Mouse (Mus musculus): ENCODE measurements around the gene Pcgf2.
"Not testable (repeated sequence)": the region's sequence is repeated elsewhere in the genome, so short reads cannot be mapped to it uniquely, and the experiment has no call there.

The Pcgf2 gene

GRCm38 (mm10) chr11:97742157-97742556 is 41.9 kb upstream of the Pcgf2 start:
- H3K4me1 ChIP-seq (replicated peaks; ENCODE audit: low read depth, low read length), result peaks cover 74% of the 10 kb centered on the region
- no peaks in the 10 kb centered on the region for H3K27me3 ChIP-seq (ENCODE audit: insufficient read depth, low read length)
- TF ChIP-seq NANOG (IDR thresholded peaks at IDR 0.05; ENCODE audit: borderline replicate concordance, low read length) (no peak), CTCF (conservative IDR thresholded peaks at IDR 0.05; ENCODE audit: low read length) (no peak), POU5F1 (IDR thresholded peaks at IDR 0.05; ENCODE audit: borderline replicate concordance, low read length) (no peak)
- peaks cover 22% of the 10 kb centered on the region for H3K36me3 ChIP-seq (ENCODE audit: insufficient read depth, low read length)
- no peaks in the 10 kb centered on the region for H3K9me3 ChIP-seq (ENCODE audit: low read length)
- H3K4me3 ChIP-seq (replicated peaks; ENCODE audit: low read length), result peak overlapping the region; percentile 92; the same call in 1 of the 2 replicates

DNA sequence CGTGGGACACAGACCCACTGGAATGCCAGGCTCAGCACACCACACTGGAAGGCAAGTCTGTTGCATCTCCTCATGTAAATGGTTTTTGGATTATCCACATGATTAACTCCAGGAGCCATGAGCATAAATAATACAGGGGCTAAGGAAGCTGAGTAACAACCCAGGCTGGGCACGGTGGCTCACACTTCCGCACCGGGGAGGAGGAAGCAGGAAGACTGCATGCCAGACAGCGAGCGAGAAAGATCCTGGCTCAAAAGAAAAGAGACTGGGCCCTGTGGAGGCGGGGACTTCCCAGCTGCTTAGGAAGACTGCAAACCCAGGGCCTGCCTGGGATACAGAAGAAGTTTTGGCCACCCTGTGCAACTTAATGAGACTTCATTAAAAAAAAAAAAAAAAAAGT is 39.9 kb upstream of the Pcgf2 start:
- H3K4me1 ChIP-seq (replicated peaks; ENCODE audit: low read depth, low read length), result peaks cover 67% of the 10 kb centered on the region
- peaks cover 13% of the 10 kb centered on the region for H3K36me3 ChIP-seq (ENCODE audit: insufficient read depth, low read length)
- TF ChIP-seq NANOG (IDR thresholded peaks at IDR 0.05; ENCODE audit: borderline replicate concordance, low read length) (no peak), CTCF (conservative IDR thresholded peaks at IDR 0.05; ENCODE audit: low read length) (no peak), POU5F1 (IDR thresholded peaks at IDR 0.05; ENCODE audit: borderline replicate concordance, low read length) (no peak)
- H3K27me3 ChIP-seq (ENCODE audit: insufficient read depth, low read length), result no peaks in the 10 kb centered on the region
- 0 out of 2 replicates have a peak overlapping the region, but pooled peaks have one; percentile 4 for H3K4me3 ChIP-seq (replicated peaks; ENCODE audit: low read length)
- H3K9me3 ChIP-seq (ENCODE audit: low read length), result no peaks in the 10 kb centered on the region

DNA sequence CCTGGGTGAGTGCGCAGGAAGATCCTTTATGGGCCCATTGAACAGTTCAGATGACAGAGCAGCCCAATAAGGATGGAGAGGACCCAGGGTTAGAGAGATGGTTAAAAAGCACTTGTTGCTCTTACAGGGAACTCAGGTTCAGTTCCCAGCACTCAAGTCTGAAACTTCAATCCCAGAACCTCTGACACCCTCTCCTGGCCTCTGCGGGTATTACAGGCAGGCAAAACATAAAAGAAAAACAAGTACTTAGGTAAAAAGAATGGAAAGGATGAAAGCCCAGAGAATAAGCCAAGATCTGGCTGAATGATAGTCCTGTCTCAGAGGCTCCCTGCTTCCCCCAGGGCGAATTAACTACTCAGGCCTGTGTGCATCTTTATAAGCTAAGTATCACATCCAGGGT is 38.9 kb upstream of the Pcgf2 start:
- no peaks in the 10 kb centered on the region for H3K27me3 ChIP-seq (ENCODE audit: insufficient read depth, low read length)
- H3K4me1 ChIP-seq (replicated peaks; ENCODE audit: low read depth, low read length), result peaks cover 69% of the 10 kb centered on the region
- peaks cover 13% of the 10 kb centered on the region for H3K36me3 ChIP-seq (ENCODE audit: insufficient read depth, low read length)
- TF ChIP-seq CTCF (conservative IDR thresholded peaks at IDR 0.05; ENCODE audit: low read length) (peak; percentile 88), POU5F1 (IDR thresholded peaks at IDR 0.05; ENCODE audit: borderline replicate concordance, low read length) (no peak)
- H3K4me3 ChIP-seq (replicated peaks; ENCODE audit: low read length), result no peak overlapping the region
- H3K9me3 ChIP-seq (ENCODE audit: low read length), result no peaks in the 10 kb centered on the region

DNA sequence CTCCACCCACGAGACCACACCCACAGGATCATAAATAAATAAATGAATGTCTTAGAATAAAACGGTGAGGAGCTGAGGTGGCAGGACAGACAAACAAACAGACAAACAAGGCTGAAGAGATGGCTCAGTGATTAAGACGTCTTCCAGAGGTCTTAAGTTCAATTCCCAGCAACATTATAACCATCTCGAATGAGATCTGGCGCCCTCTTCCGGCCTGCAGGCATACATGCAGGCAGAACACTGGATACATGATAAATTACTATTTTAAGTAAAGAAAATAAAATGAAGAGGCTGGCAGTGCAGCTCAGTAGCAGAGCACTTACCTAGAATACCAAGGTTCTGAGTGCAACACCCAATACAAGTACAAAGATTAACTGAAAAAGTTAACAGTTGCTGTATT is 38.4 kb upstream of the Pcgf2 start:
- TF ChIP-seq POU5F1 (IDR thresholded peaks at IDR 0.05; ENCODE audit: borderline replicate concordance, low read length), result no peak
- TF ChIP-seq CTCF (conservative IDR thresholded peaks at IDR 0.05; ENCODE audit: low read length), result peak; percentile 87
- TF ChIP-seq NANOG (IDR thresholded peaks at IDR 0.05; ENCODE audit: borderline replicate concordance, low read length), result no peak
- Histone ChIP-seq H3K36me3 (ENCODE audit: insufficient read depth, low read length) (peaks cover 13% of the 10 kb centered on the region), H3K27me3 (ENCODE audit: insufficient read depth, low read length) (no peaks in the 10 kb centered on the region), H3K4me1 (replicated peaks; ENCODE audit: low read depth, low read length) (peaks cover 71% of the 10 kb centered on the region), H3K4me3 (replicated peaks; ENCODE audit: low read length) (no peak overlapping the region), H3K9me3 (ENCODE audit: low read length) (no peaks in the 10 kb centered on the region)

DNA sequence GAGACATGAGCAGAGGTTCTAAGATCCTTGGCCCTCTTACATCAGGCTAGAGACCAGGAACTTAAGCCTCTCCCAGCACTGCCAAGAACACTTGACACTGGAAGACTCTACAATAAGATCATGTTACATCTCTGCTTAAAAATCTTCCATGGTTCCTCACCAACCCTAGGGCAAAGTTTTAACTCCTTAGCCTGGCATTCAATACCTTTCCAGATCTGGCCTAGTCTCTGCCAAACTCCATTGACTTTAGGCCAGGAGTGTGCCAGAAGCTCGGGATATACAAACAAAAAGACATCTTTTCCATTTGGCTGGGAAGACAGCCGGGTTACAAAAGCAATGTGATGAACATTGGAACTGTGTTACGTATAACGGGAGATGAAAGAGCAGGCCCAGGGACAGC is 37.3 kb upstream of the Pcgf2 start:
- TF ChIP-seq POU5F1 (IDR thresholded peaks at IDR 0.05; ENCODE audit: borderline replicate concordance, low read length) (no peak), NANOG (IDR thresholded peaks at IDR 0.05; ENCODE audit: borderline replicate concordance, low read length) (no peak), CTCF (conservative IDR thresholded peaks at IDR 0.05; ENCODE audit: low read length) (no peak)
- peaks cover 70% of the 10 kb centered on the region for H3K4me1 ChIP-seq (replicated peaks; ENCODE audit: low read depth, low read length)
- no peaks in the 10 kb centered on the region for H3K9me3 ChIP-seq (ENCODE audit: low read length)
- H3K4me3 ChIP-seq (replicated peaks; ENCODE audit: low read length), result no peak overlapping the region
- no peaks in the 10 kb centered on the region for H3K27me3 ChIP-seq (ENCODE audit: insufficient read depth, low read length)
- peaks cover 12% of the 10 kb centered on the region for H3K36me3 ChIP-seq (ENCODE audit: insufficient read depth, low read length)

- Histone ChIP-seq H3K4me1 (replicated peaks; ENCODE audit: low read depth, low read length) (peaks cover 65% of the 10 kb centered on the region), H3K9me3 (ENCODE audit: low read length) (no peaks in the 10 kb centered on the region), H3K27me3 (ENCODE audit: insufficient read depth, low read length) (no peaks in the 10 kb centered on the region), H3K36me3 (ENCODE audit: insufficient read depth, low read length) (peaks cover 18% of the 10 kb centered on the region), H3K4me3 (replicated peaks; ENCODE audit: low read length) (no peak overlapping the region)
- TF ChIP-seq NANOG (IDR thresholded peaks at IDR 0.05; ENCODE audit: borderline replicate concordance, low read length), result no peak
- no peak for TF ChIP-seq CTCF (conservative IDR thresholded peaks at IDR 0.05; ENCODE audit: low read length)
- TF ChIP-seq POU5F1 (IDR thresholded peaks at IDR 0.05; ENCODE audit: borderline replicate concordance, low read length), result no peak
Measured at GRCm38 (mm10) chr11:97736645-97737044, 36.3 kb upstream of the Pcgf2 start.

DNA sequence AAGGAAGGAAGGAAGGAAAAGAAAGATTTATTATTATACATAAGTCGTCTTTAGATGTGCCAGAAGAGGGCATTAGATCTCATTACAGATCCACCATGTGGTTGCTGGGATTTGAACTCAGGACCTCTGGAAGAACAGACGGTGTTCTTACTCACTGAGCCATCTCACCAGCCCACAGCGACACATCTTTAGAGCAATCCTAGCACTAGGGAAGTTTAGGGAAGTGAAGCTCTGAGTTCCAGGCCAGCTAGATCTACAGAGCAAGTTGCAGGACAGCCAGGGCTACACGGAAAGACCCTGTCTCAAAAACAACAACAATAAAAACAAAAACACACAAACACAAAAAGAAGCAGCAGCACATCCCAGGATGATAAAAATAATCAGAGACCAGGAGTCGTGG is 34.5 kb upstream of the Pcgf2 start:
- H3K9me3 ChIP-seq (ENCODE audit: low read length); H3K4me3 ChIP-seq (replicated peaks; ENCODE audit: low read length); H3K27me3 ChIP-seq (ENCODE audit: insufficient read depth, low read length): not testable (repeated sequence)
- H3K4me1 ChIP-seq (replicated peaks; ENCODE audit: low read depth, low read length), result peaks cover 47% of the 10 kb centered on the region
- peaks cover 34% of the 10 kb centered on the region for H3K36me3 ChIP-seq (ENCODE audit: insufficient read depth, low read length)

GRCm38 (mm10) chr11:97733689-97734088 is 33.4 kb upstream of the Pcgf2 start:
- TF ChIP-seq POU5F1 (IDR thresholded peaks at IDR 0.05; ENCODE audit: borderline replicate concordance, low read length) (no peak), NANOG (IDR thresholded peaks at IDR 0.05; ENCODE audit: borderline replicate concordance, low read length) (no peak), CTCF (conservative IDR thresholded peaks at IDR 0.05; ENCODE audit: low read length) (no peak)
- no peak overlapping the region for H3K4me3 ChIP-seq (replicated peaks; ENCODE audit: low read length)
- no peaks in the 10 kb centered on the region for H3K27me3 ChIP-seq (ENCODE audit: insufficient read depth, low read length)
- H3K4me1 ChIP-seq (replicated peaks; ENCODE audit: low read depth, low read length), result peaks cover 45% of the 10 kb centered on the region
- peaks cover 45% of the 10 kb centered on the region for H3K36me3 ChIP-seq (ENCODE audit: insufficient read depth, low read length)
- peaks cover 4% of the 10 kb centered on the region; the same call in 1 of the 2 replicates for H3K9me3 ChIP-seq (ENCODE audit: low read length)

DNA sequence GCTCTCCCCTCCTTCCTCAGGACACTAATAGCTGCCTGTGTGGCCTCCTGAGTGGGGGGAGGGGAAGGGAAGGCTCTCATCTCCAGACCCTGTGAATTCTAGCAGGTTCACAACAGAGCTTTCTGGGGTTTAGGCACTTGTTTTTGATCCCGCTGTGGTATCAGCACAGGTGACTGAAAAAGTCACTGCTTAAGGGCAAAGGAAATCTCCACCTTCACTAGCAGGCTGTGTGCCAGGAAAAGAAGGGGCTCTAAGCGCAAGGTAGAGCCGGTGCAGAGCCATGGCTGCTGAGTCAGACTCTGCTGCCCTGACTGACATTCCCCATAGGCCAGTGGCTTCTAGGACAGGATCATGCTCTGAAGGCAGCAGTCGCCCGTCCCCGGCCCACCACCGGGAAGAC is 28.4 kb upstream of the Pcgf2 start:
- H3K36me3 ChIP-seq (ENCODE audit: insufficient read depth, low read length), result peaks cover 90% of the 10 kb centered on the region
- peaks cover 24% of the 10 kb centered on the region for H3K4me1 ChIP-seq (replicated peaks; ENCODE audit: low read depth, low read length)
- H3K4me3 ChIP-seq (replicated peaks; ENCODE audit: low read length), result no peak overlapping the region
- no peaks in the 10 kb centered on the region for H3K27me3 ChIP-seq (ENCODE audit: insufficient read depth, low read length)
- H3K9me3 ChIP-seq (ENCODE audit: low read length), result peaks cover 4% of the 10 kb centered on the region; the same call in 1 of the 2 replicates
- no peak for TF ChIP-seq POU5F1 (IDR thresholded peaks at IDR 0.05; ENCODE audit: borderline replicate concordance, low read length)
